Mouse (Mus musculus): ENCODE data around the gene Lrrc8b.

DNA sequence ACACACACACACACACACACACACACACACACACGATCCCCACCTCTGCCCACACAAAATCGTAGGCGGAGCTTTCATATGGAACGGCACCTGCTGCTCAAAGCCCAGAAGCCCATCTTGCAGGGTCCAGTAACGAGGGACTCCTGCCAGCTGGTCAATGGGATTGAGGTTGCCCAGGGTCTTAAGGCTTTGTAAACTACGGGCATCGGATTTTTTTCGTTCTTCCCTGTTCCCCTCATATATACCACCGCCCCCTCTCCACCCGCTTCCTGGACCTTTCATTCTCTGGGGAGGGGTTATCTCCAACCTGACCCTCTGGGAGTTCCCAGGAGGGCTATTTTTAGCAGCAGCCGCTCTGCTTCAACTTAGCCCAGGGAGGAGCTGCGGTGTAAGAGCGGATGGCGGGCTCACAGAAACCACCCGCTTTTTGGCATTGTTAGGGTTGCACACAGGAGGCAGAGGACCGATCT is 103.1 kb downstream of the Lrrc8b start:
- TF ChIP-seq GATA1 (IDR thresholded peaks at IDR 0.05; ENCODE audit: low read length) (no peak), TAL1 (IDR thresholded peaks at IDR 0.05; ENCODE audit: low read length) (no peak)
